Mouse (Mus musculus) embryonic fibroblast, embryonic 13.5 days (primary cell): ENCODE measurements around the gene Rev1.

Source experiments
- CTCF ChIP-seq: IDR thresholded peaks from 2 replicates; pipeline ENCODE4 v1.5.1; 2011; ENCODE audit warnings: mild to moderate bottlenecking, control low read depth, low read length, moderate library complexity, borderline replicate concordance; ENCODE audit not compliant: insufficient read depth
- POLR2A ChIP-seq: IDR thresholded peaks from 2 replicates; pipeline ENCODE4 v1.6.1; 2011; ENCODE audit warnings: low read depth, mild to moderate bottlenecking, control low read depth, low read length, moderate library complexity

- TF ChIP-seq CTCF = no peak
- TF ChIP-seq POLR2A = no peak
These were observed 126.6 kb downstream of the Rev1 start for GRCm38 (mm10) chr1:38003046-38003445.
